Mouse (Mus musculus): ENCODE results near the gene Rab3il1.

GRCm38 (mm10) chr19:10055261-10055660, 53.8 kb downstream of the Rab3il1 start:
- TF ChIP-seq ETS1 (conservative IDR thresholded peaks at IDR 0.05; ENCODE audit: low read depth, low read length) = no peak
- TF ChIP-seq POLR2A (IDR thresholded peaks at IDR 0.05; ENCODE audit: low read depth, low read length) = no peak
- no peak for TF ChIP-seq CTCF (conservative IDR thresholded peaks at IDR 0.05 in 1 of 2, IDR thresholded peaks at IDR 0.05 in 1 of 2; ENCODE audit: low read depth in 2 of 2, low read length in 2 of 2)
- no peak for TF ChIP-seq JUN (IDR thresholded peaks at IDR 0.05; ENCODE audit: insufficient read depth, low read depth, low read length)
- no peak for TF ChIP-seq HCFC1 (IDR thresholded peaks at IDR 0.05; ENCODE audit: low read depth, low read length)
- TF ChIP-seq NRF1 (IDR thresholded peaks at IDR 0.05; ENCODE audit: low read depth, low read length) = no peak
